Mouse (Mus musculus) heart, embryonic 16.5 days (tissue): Measurements from ENCODE around the gene Uggt1. TPM values are rescaled to one million over a fixed set of nuclear protein-coding genes. Genes with fewer than 3 reads are reported as not detected.
A peak's percentile ranks its signal among the peaks of the same experiment; 100 is the strongest.

Experiments used
- ATAC-seq: fragments of 200-750 bp; cut with Nextera tagmentation; replicated peaks from 2 replicates; pipeline ENCODE4 v1.8.0; 2017; ENCODE audit warnings: moderate number of reproducible peaks; ENCODE audit not compliant: insufficient read depth, low FRiP score; ENCODE audit errors: extremely low read depth
- H3K27ac ChIP-seq: fragments of 300-500 bp; sonication (generic); 2 replicates; pipeline ENCODE4 v1.5.1; 2014; ENCODE audit warnings: mild to moderate bottlenecking, low read length, control low read depth, moderate library complexity
- H3K27me3 ChIP-seq: fragments of 300-500 bp; sonication (generic); 2 replicates; pipeline ENCODE4 v1.6.1; 2014; ENCODE audit warnings: low read length, mixed read lengths; ENCODE audit not compliant: control insufficient read depth, insufficient read depth
- H3K36me3 ChIP-seq: fragments of 300-500 bp; sonication (generic); 2 replicates; pipeline ENCODE4 v1.6.1; 2014; ENCODE audit not compliant: control insufficient read depth, insufficient read depth
- H3K4me1 ChIP-seq: fragments of 300-500 bp; sonication (generic); 2 replicates; pipeline ENCODE4 v1.6.1; 2014; ENCODE audit warnings: low read length, mixed read lengths; ENCODE audit not compliant: control insufficient read depth, insufficient read depth
- H3K4me2 ChIP-seq: fragments of 300-500 bp; sonication (generic); 2 replicates; pipeline ENCODE4 v1.6.1; 2014; ENCODE audit warnings: low read depth, mild to moderate bottlenecking, control low read depth, low read length
- H3K4me3 ChIP-seq: fragments of 300-500 bp; sonication (generic); 2 replicates; pipeline ENCODE4 v1.5.1; 2014; ENCODE audit warnings: mild to moderate bottlenecking, control low read depth, low read length
- H3K9ac ChIP-seq: fragments of 300-500 bp; sonication (generic); 2 replicates; pipeline ENCODE4 v1.6.1; 2014; ENCODE audit warnings: low read length, control low read depth
- H3K9me3 ChIP-seq: fragments of 300-500 bp; sonication (generic); replicated peaks from 2 replicates; pipeline ENCODE4 v1.6.1; 2016; ENCODE audit warnings: low read length; ENCODE audit not compliant: control insufficient read depth
- WGBS: fragments of 180-500 bp; shearing (Covaris S2); extraction: QIAGEN DNeasy Blood & Tissue Kit; methylation state at CpG from one replicate; pipeline ENCODE4 v1.1.7; 2014; 5-methylcytosine and 5-hydroxymethylcytosine counted together
- polyA plus RNA-seq: library from polyadenylated mRNA; unstranded; fragments of >200 nt; fragmentation: Nextera tagmentation; extraction: Ambion mirVana; gene quantifications from 2 replicates; pipeline ENCODE4 v1.2.1, GENCODE M21; 2015

Gene Uggt1
- polyA plus RNA-seq, 1 experiment from 2014 or later = 35.9 TPM

DNA sequence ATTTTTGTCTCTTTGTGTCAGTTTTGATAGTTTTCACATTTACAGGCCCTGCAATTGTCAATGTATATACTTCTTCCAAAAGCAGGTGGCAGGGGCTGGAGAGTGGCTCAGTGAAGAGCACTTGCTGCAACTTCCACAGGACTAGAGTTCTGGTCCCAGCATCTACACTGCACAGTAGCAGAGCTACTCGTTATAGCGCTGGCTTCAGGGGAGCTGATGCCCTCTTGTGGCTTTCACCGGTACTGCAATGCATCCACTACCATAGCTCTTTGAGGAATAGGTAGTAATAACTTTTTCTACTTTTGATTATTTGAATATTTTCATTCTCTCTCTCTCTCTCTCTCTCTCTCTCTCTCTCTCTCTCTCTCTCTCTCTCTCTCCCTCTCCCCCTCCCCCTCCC, 109.9 kb downstream of the Uggt1 start:
- H3K36me3 ChIP-seq = no peaks in the 10 kb centered on the region
- H3K4me1 ChIP-seq = peaks cover 21% of the 10 kb centered on the region
- H3K27ac ChIP-seq = no peak overlapping the region
- 0% methylated on average over 3 of the region's 3 CpGs for WGBS
- no peak overlapping the region for H3K4me2 ChIP-seq
- no peak overlapping the region for H3K4me3 ChIP-seq
- H3K27me3 ChIP-seq = no peaks in the 10 kb centered on the region
- H3K9me3 ChIP-seq = no peaks in the 10 kb centered on the region
- ATAC-seq = no peak
- no peak overlapping the region for H3K9ac ChIP-seq

DNA sequence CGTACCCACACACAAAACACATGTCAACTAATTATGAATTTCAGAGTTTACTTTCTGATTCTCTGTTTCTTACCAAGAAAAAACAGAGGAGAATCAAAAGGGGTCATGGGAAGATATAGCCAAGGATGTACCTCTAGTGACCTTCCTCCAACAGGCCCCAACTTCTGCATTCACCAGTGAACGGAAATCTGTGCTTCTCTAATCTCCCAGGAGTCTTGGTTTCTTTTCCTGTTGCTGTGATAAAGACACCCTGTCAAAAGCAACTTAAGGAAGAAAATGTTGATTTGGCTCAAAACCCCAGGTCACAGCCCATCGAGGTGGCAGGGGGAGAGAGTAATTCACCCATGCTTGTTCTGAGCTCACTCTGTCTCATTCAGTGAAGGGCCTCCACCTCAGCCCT, 110.9 kb downstream of the Uggt1 start:
- Histone ChIP-seq H3K27ac (peak overlapping the region; percentile 7; the same call in 1 of the 2 replicates), H3K27me3 (no peaks in the 10 kb centered on the region), H3K9me3 (no peaks in the 10 kb centered on the region), H3K4me1 (peaks cover 21% of the 10 kb centered on the region), H3K4me3 (no peak overlapping the region), H3K4me2 (no peak overlapping the region), H3K36me3 (no peaks in the 10 kb centered on the region), H3K9ac (no peak overlapping the region)
- no peak for ATAC-seq
- 49% methylated on average over 3 of the region's 3 CpGs for WGBS

DNA sequence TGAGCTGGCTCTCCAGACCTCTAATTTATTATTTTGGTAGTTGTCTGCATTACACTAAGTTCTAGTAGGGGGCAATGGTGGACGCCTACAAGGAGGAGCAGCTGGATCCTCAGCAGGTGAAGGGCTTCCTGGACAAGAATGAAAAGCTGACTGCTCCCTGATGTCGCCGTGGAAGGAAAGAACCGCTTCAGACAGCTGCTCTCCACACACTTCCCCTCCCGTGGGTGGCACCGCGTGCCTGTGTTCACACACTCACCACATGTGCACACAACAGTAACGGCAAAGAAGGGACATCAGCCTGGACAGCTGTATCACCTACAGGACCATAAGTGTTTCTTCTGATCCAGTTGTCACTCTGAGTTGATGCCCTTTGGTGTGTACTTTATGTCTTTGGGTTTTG, 111.5 kb downstream of the Uggt1 start:
- H3K4me1 ChIP-seq = peaks cover 21% of the 10 kb centered on the region
- no peak overlapping the region for H3K9ac ChIP-seq
- H3K36me3 ChIP-seq = no peaks in the 10 kb centered on the region
- no peak for ATAC-seq
- WGBS = 56% methylated on average over 8 of the region's 8 CpGs
- no peaks in the 10 kb centered on the region for H3K9me3 ChIP-seq
- H3K4me2 ChIP-seq = no peak overlapping the region
- H3K27ac ChIP-seq = no peak overlapping the region
- H3K27me3 ChIP-seq = no peaks in the 10 kb centered on the region
- no peak overlapping the region for H3K4me3 ChIP-seq

DNA sequence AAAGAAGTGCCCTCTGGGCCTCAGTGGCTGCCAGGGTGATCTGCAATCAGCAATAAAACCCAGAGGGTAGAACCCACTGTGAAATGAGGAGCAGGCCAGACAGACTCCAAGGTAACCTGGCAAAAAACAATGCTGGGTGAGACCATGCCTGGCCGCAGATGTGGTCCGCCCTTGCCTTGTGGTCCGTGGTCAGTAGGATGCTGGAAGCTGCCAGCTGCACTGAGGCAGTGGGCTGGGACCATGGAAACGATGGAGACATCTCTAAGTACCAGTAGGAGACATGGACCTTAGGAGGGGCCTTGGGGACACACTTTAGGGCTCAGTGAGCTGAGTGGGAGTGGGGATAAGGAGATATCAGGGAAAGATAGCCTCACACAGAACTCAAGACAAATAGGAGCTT, 112.3 kb downstream of the Uggt1 start:
- WGBS = 70% methylated on average over 4 of the region's 4 CpGs
- no peak for ATAC-seq
- H3K4me1 ChIP-seq = peaks cover 21% of the 10 kb centered on the region
- H3K36me3 ChIP-seq = no peaks in the 10 kb centered on the region
- no peak overlapping the region for H3K4me2 ChIP-seq
- no peak overlapping the region for H3K27ac ChIP-seq
- no peak overlapping the region for H3K4me3 ChIP-seq
- no peaks in the 10 kb centered on the region for H3K27me3 ChIP-seq
- no peaks in the 10 kb centered on the region for H3K9me3 ChIP-seq
- H3K9ac ChIP-seq = no peak overlapping the region

DNA sequence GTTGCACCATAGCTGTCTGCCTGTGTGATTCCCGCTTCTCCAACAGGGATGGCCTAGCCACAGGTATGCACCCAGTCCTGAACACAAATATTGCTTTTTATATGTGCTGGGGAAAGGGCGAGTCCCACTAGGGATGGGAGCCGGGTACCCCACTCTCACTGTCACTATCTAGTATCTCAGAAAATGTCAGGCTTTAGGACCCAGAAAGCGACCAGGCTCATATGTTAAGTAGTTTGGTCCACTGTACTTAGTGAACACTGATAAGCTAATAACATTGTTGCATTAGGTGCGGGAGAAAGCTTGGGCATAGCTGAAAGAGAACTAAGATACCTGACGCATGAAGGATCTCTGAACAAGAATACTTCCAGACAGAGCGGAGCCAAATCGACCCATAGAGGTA, 112.8 kb downstream of the Uggt1 start:
- WGBS = 50% methylated on average over 8 of the region's 8 CpGs
- no peak for ATAC-seq
- Histone ChIP-seq H3K9me3 (no peaks in the 10 kb centered on the region), H3K27me3 (no peaks in the 10 kb centered on the region), H3K4me1 (peaks cover 21% of the 10 kb centered on the region), H3K27ac (no peak overlapping the region), H3K4me3 (no peak overlapping the region), H3K36me3 (no peaks in the 10 kb centered on the region), H3K4me2 (no peak overlapping the region), H3K9ac (no peak overlapping the region)

DNA sequence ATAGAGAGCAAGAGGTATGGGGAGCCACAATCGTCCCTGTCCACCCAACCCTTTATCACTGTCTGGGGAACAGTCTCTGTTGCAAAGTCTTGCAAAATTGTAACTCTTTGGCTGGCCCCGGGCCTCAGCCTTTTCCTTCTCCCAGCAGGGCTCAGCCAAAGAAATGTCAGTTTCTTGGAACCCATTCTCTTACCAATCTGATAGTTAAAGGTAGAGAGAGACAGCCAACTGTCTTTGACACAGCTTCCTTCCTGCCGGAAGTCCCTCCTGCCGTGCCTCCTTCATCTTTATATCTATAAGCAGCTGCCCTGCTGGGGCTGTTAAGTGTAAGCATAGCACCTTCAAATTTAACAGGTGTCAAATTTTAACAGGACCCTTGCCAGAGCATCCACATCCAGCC, 113.4 kb downstream of the Uggt1 start:
- Histone ChIP-seq H3K36me3 (no peaks in the 10 kb centered on the region), H3K4me2 (no peak overlapping the region), H3K4me1 (peaks cover 21% of the 10 kb centered on the region), H3K4me3 (no peak overlapping the region), H3K9ac (no peak overlapping the region), H3K9me3 (no peaks in the 10 kb centered on the region), H3K27ac (no peak overlapping the region), H3K27me3 (no peaks in the 10 kb centered on the region)
- WGBS = 39% methylated on average over 4 of the region's 4 CpGs
- ATAC-seq = no peak

DNA sequence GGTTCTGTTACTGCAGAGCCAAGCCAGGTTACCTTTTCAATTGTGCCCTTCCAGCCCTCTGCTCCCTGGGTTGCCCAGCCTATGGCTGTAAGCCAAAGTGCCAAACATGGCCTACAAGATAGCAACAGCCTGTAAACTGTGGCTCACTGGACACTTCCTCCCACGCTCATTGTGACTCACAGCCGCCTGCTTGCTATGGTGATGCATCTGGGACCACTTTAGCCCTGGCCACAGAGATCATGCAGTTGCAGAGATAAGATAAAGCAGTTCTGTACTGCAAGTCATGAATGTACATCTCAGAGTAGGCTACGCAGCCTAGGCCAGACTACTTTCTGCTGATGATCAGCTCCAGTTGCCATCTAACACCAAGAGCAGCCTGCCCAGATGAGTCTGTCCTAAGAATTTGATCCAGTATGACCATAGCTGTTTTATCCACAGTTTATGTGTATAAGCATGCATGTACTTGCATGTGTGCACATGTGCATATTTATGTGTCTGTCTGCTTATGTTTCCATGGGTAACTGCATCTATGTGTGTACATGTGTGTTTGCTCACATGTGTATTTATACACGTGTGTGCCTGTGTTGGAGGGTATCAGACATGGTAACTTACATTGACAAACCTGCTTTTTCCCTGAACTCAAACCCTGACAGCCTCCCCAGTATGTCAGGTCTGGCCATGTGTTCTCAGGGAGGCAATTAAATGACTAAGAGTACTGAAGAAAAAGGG, 114.0 kb downstream of the Uggt1 start:
- WGBS = 54% methylated on average over 4 of the region's 4 CpGs
- Histone ChIP-seq H3K27ac (no peak overlapping the region), H3K36me3 (no peaks in the 10 kb centered on the region), H3K9me3 (no peaks in the 10 kb centered on the region), H3K4me1 (peaks cover 21% of the 10 kb centered on the region), H3K9ac (no peak overlapping the region), H3K4me3 (no peak overlapping the region), H3K4me2 (no peak overlapping the region), H3K27me3 (no peaks in the 10 kb centered on the region)
- ATAC-seq = peak; percentile 22; the same call in 1 of the 2 replicates

DNA sequence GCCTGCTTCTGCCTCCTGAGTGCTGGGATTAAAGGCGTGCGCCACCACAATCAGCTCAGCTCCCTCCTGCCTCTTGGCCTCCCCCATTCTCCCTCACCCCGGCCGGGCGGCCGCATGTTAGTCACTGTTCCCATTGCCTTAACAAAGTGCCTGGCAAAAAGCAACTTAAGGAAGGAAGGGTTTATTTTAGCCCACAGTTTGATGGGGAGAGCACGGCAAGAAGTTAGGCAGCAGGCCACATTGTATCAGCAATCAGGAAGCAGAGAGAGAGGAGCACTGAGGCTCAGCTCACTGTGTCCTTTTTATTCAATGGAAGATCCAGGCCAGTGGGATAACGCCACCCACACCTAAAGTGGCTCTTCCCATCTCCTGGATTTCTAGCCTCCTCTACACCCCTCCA, 114.6 kb downstream of the Uggt1 start:
- no peaks in the 10 kb centered on the region for H3K9me3 ChIP-seq
- H3K36me3 ChIP-seq = no peaks in the 10 kb centered on the region
- no peak overlapping the region for H3K9ac ChIP-seq
- H3K27ac ChIP-seq = no peak overlapping the region
- peaks cover 21% of the 10 kb centered on the region for H3K4me1 ChIP-seq
- ATAC-seq = no peak
- H3K4me3 ChIP-seq = no peak overlapping the region
- no peak overlapping the region for H3K4me2 ChIP-seq
- 87% methylated on average over 8 of the region's 8 CpGs for WGBS
- H3K27me3 ChIP-seq = no peaks in the 10 kb centered on the region

DNA sequence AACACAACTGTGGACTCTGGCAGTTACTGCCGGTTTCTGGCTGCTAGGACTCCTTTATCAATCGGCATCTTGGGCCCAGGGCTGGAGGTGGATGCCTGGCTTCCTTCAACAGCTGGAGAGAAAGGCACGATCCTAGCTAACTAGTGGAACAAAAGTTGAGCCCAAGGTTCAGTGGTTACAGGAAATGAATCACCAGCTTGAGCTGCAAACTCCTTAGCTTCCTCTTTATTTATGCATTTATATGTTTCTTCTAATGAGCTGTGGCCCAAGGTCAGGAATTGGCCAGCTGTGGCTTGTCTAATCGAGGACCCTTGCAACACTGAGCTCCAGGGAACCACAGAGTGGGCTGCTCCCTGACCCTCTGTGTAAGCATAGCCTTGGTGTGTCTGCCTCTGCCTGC, 115.4 kb downstream of the Uggt1 start:
- no peak overlapping the region for H3K27ac ChIP-seq
- no peak overlapping the region for H3K9ac ChIP-seq
- no peak overlapping the region for H3K4me2 ChIP-seq
- 46% methylated on average over 4 of the region's 4 CpGs for WGBS
- H3K27me3 ChIP-seq = no peaks in the 10 kb centered on the region
- no peaks in the 10 kb centered on the region for H3K9me3 ChIP-seq
- H3K4me1 ChIP-seq = peaks cover 21% of the 10 kb centered on the region
- H3K36me3 ChIP-seq = no peaks in the 10 kb centered on the region
- no peak overlapping the region for H3K4me3 ChIP-seq
- no peak for ATAC-seq
